Mouse (Mus musculus) gonadal fat pad, adult 2 months (tissue): ENCODE data around the gene Gm13889. TPM values are rescaled to one million over a fixed set of nuclear protein-coding genes. Genes with fewer than 3 reads are reported as not detected.

ENCODE experiments used
- DNase-seq: peaks from one replicate; pipeline ENCODE4 v3.0.0-alpha.2; 2012; ENCODE audit warnings: low read depth
- polyA plus RNA-seq: library from polyadenylated mRNA; depleted of rRNA; stranded (reverse); fragments of >200 nt; gene quantifications from 2 replicates; pipeline ENCODE4 v1.2.3, GENCODE M21; 2012

Gene Gm13889
- polyA plus RNA-seq, 1 experiment: 7.1 TPM

GRCm38 (mm10) chr2:93958216-93958615, 1.2 kb upstream of the Gm13889 start:
- no peak for DNase-seq

GRCm38 (mm10) chr2:93957785-93958175, 779 bp upstream of the Gm13889 start:
- DNase-seq: no peak

GRCm38 (mm10) chr2:93956331-93956801, 635 bp downstream of the Gm13889 start:
- DNase-seq: no peak

GRCm38 (mm10) chr2:93955886-93956285, 1.1 kb downstream of the Gm13889 start:
- no peak for DNase-seq

- no peak for DNase-seq
These were observed 2.0 kb downstream of the Gm13889 start for GRCm38 (mm10) chr2:93954781-93955578.

- no peak for DNase-seq
These were observed 3.3 kb downstream of the Gm13889 start for GRCm38 (mm10) chr2:93953726-93954125.

GRCm38 (mm10) chr2:93946976-93947375, 10.0 kb downstream of the Gm13889 start:
- no peak for DNase-seq

GRCm38 (mm10) chr2:93944855-93945254, 12.1 kb downstream of the Gm13889 start:
- DNase-seq: no peak

- DNase-seq: no peak
These were observed 12.9 kb downstream of the Gm13889 start for GRCm38 (mm10) chr2:93944099-93944498.

GRCm38 (mm10) chr2:93941670-93942069, 15.3 kb downstream of the Gm13889 start:
- DNase-seq: no peak

GRCm38 (mm10) chr2:93938534-93938933, 18.5 kb downstream of the Gm13889 start:
- no peak for DNase-seq

- no peak for DNase-seq
These were observed 28.1 kb downstream of the Gm13889 start for GRCm38 (mm10) chr2:93928866-93929265.

- no peak for DNase-seq
These were observed 29.1 kb downstream of the Gm13889 start for GRCm38 (mm10) chr2:93927701-93928437.

- DNase-seq: no peak
These were observed 30.9 kb downstream of the Gm13889 start for GRCm38 (mm10) chr2:93926141-93926540.

- DNase-seq: no peak
These were observed 37.9 kb downstream of the Gm13889 start for GRCm38 (mm10) chr2:93919093-93919492.

- DNase-seq: no peak
These were observed 43.4 kb downstream of the Gm13889 start for GRCm38 (mm10) chr2:93913552-93913951.

- DNase-seq: no peak
These were observed 45.1 kb downstream of the Gm13889 start for GRCm38 (mm10) chr2:93911942-93912341.

- peak; percentile 50 for DNase-seq
These were observed 47.3 kb downstream of the Gm13889 start for GRCm38 (mm10) chr2:93909716-93910115.

- DNase-seq: no peak
These were observed 49.3 kb downstream of the Gm13889 start for GRCm38 (mm10) chr2:93907519-93908294.

GRCm38 (mm10) chr2:93906316-93906715, 50.7 kb downstream of the Gm13889 start:
- DNase-seq: no peak
